Comparison of ENCODE assay signal across 9 mouse cellular contexts in genomic region chr15:85583024-85583423, GRCm38 (mm10). TPM values are rescaled to one million over a fixed set of nuclear protein-coding genes. Genes with fewer than 3 reads are reported as not detected.
DNase-seq lines count a peak whose midpoint lies in the region; ATAC-seq lines count a peak whose summit lies in the region.
"Had no signal": no experiment of that assay in that cellular context is flagged by ENCODE, and none has a peak within 500 bp of the region (broad histone marks: within the 10 kb centered on the region; RNA-seq: fewer than 3 reads in every experiment).

No protein-coding gene starts in this region.

- peak; percentile 90 for DNase-seq in R1 (ENCODE audit: low read depth, low spot score)
- peak; percentile 94 for DNase-seq in cerebellum, postnatal 10 days
- DNase-seq in frontal cortex, postnatal 10 days (ENCODE audit: low spot score in 2 of 2) = peak; percentile 62 to 86
- DNase-seq in layer of hippocampus, postnatal 36 days = peak; percentile 84 to 86
- peak; percentile 72 to 75 for DNase-seq in right cerebral cortex, postnatal 36 days (ENCODE audit: low spot score in 2 of 2)

- H3K9me3 ChIP-seq in hindbrain, embryonic 15.5 days = no peaks in the 10 kb centered on the region

- peak; percentile 77 for ATAC-seq in hindbrain, embryonic 15.5 days (ENCODE audit: low FRiP score, low read depth)
- peak; percentile 90 for ATAC-seq in megakaryocyte progenitor cell, adult 5-6 weeks (replicated peaks; ENCODE audit: poor library complexity)
- ATAC-seq in activated CD4-positive, CD25-positive, alpha-beta regulatory T cell, adult 4 months = no peak

- WGBS in hindbrain, embryonic 15.5 days = 2% methylated on average over 8 of the region's 8 CpGs

- peaks cover 39% of the 10 kb centered on the region for H3K4me1 ChIP-seq in hindbrain, embryonic 15.5 days (replicated peaks)

- H3K27ac ChIP-seq in hindbrain, embryonic 15.5 days (replicated peaks) = no peak overlapping the region

- H3K36me3 ChIP-seq in hindbrain, embryonic 15.5 days = no peaks in the 10 kb centered on the region

- H3K4me2 ChIP-seq in hindbrain, embryonic 15.5 days = peak overlapping the region; percentile 98

- 0 out of 2 replicates have a peak overlapping the region, but pooled peaks have one; percentile 2 for H3K4me3 ChIP-seq in hindbrain, embryonic 15.5 days
- H3K4me3 ChIP-seq: megakaryocyte, embryonic 14.5 days had no signal

- no peak overlapping the region for H3K9ac ChIP-seq in hindbrain, embryonic 15.5 days

- H3K27me3 ChIP-seq in hindbrain, embryonic 15.5 days = peaks cover 40% of the 10 kb centered on the region

RNA-seq across cellular contexts. Expression of gene Wnt7b, which starts 0.8 kb away (rescaled TPM):
- polyA plus RNA-seq in hindbrain, embryonic 15.5 days (2015; fragmentation: Nextera tagmentation; extraction: Ambion mirVana) = 28.8 and 42.8 TPM in 2 replicates
- 10 to 100 TPM; 44.7 to 48.8 TPM for total RNA-seq in layer of hippocampus, postnatal 36 days (2021)
- not detected in 2 replicates for total RNA-seq in megakaryocyte progenitor cell, adult 5-6 weeks (2015)
- total RNA-seq in megakaryocyte progenitor cell, adult 5-6 weeks (2017) = not detected in 2 replicates
- not detected for polyA plus RNA-seq in activated CD4-positive, CD25-positive, alpha-beta regulatory T cell, adult 4 months (2017; shearing (Covaris generic))

Comparison
In these comparisons a context has a peak if more than half of its experiments do, and no peak if none do; other contexts are left out.
1. RNA of gene Wnt7b, which starts 0.8 kb away (total RNA-seq): 44.7 to 48.8 TPM in layer of hippocampus, postnatal 36 days; not detected in megakaryocyte progenitor cell, adult 5-6 weeks; every median in the first group is over 10 times any median in the second.
2. Peak in every context shown above with its lines, with median percentiles within 50 percentile points of each other: DNase-seq.